Mouse (Mus musculus) liver, embryonic 14.5 days (tissue): ENCODE measurements around the gene Ap1m1.

Experiments used
- CTCF ChIP-seq: IDR thresholded peaks from 2 replicates; pipeline ENCODE4 v1.5.1; 2016; ENCODE audit warnings: antibody characterized with exemption, low read depth, control low read depth
- EP300 ChIP-seq: IDR thresholded peaks from 2 replicates; pipeline ENCODE4 v1.6.1; 2016; ENCODE audit warnings: antibody characterized with exemption, low read depth

DNA sequence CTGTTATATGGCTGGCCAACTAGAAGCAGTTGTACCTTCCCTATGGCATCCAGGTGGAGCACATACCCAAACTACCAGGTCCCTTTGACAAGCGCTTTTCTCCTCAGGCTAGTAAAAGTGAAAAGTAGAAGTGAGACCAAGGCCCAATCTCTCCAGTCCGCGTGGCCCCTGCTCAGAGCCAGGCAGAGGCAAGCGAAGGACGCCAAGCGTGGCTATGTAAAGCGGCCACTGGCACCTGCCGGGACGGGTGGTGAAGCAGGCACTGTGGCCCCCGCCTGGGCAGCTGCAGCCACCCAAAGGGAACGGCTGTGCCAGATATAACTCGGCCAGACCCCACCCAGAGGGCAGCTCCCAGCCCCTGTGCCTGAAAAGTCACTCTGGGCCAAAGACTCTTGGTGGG is 30.8 kb downstream of the Ap1m1 start:
- no peak for TF ChIP-seq CTCF
- no peak for TF ChIP-seq EP300
